Mouse (Mus musculus): ENCODE data around the gene Fam71e1. TPM values are rescaled to one million over a fixed set of nuclear protein-coding genes. Genes with fewer than 3 reads are reported as not detected.

The Fam71e1 gene
- total RNA-seq, 2 experiments from 2014 or later = 19.3 to 23.4 TPM

- Histone ChIP-seq H3K4me3 (no peak overlapping the region), H3K27ac (peak overlapping the region; percentile 96)
- DNase-seq (ENCODE audit: low spot score in 2 of 2) = no peak
- TF ChIP-seq CTCF (conservative IDR thresholded peaks at IDR 0.05) = no peak
Measured at GRCm38 (mm10) chr7:44475046-44475614, 21.3 kb upstream of the Fam71e1 start.

GRCm38 (mm10) chr7:44482836-44483435 lies 13.4 kb upstream of the Fam71e1 start:
- no peak for DNase-seq (ENCODE audit: low spot score in 2 of 2)
- no peak overlapping the region for H3K27ac ChIP-seq
- TF ChIP-seq CTCF (conservative IDR thresholded peaks at IDR 0.05) = no peak
- no peak overlapping the region for H3K4me3 ChIP-seq

DNA sequence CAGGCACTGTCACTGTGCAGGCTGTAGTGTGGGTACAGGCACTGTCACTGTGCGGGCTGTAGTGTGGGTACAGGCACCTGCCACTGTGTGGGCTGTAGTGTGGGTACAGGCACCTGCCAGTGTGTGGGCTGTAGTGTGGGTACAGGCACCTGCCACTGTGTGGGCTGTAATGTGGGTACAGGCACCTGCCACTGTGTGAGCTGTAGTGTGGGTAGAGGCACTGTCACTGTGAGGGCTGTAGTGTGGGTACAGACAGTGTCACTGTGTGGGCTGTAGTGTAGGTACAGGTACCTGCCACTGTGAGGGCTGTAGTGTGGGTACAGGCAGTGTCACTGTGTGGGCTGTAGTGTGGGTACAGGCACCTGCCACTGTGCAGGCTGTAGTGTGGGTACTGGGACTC lies 12.3 kb upstream of the Fam71e1 start:
- peak overlapping the region; percentile 82 for H3K27ac ChIP-seq
- TF ChIP-seq CTCF (conservative IDR thresholded peaks at IDR 0.05) = no peak
- no peak for DNase-seq (ENCODE audit: low spot score in 2 of 2)
- H3K4me3 ChIP-seq = no peak overlapping the region

GRCm38 (mm10) chr7:44484841-44485571 lies 11.4 kb upstream of the Fam71e1 start:
- peak; percentile 79 to 89 for DNase-seq (ENCODE audit: low spot score in 2 of 2)
- peak; percentile 99 for TF ChIP-seq CTCF (conservative IDR thresholded peaks at IDR 0.05)
- Histone ChIP-seq H3K27ac (peak overlapping the region; percentile 82), H3K4me3 (no peak overlapping the region)

GRCm38 (mm10) chr7:44485572-44486195 lies 10.7 kb upstream of the Fam71e1 start:
- no peak for TF ChIP-seq CTCF (conservative IDR thresholded peaks at IDR 0.05)
- DNase-seq (ENCODE audit: low spot score in 2 of 2) = no peak
- peak overlapping the region; percentile 82 for H3K27ac ChIP-seq
- no peak overlapping the region for H3K4me3 ChIP-seq

DNA sequence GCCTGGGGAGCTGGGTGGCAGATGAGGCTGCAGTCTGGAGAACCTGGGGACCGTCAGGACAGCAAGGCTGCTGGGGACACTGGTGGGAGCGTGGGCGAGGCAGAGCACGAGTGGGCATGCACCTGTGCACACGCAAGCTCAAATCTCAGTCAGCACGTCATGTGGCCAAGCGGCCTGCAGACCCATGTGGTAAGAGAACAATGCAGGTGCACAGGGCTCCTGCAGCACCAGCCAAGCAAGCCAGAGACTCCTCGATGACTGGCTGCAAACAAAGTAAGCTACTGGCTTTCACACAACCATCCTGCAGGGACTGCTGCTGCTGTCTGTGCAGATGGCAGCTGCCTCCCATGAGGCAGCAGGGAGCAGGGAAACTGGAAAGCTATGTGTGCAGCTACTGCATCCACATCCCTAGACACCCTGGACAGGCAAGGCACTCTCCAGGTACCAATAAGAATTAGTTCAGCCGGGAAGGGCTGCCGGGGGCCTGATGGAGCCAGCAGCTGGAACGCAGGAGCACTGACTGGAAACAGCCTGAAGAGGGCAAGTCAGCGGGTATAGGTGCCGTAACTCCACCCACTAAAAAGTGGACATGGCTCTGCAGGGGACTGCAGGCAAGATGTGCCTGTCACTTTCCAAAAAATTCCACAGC lies 9.3 kb upstream of the Fam71e1 start:
- Histone ChIP-seq H3K27ac (peak overlapping the region; percentile 82), H3K4me3 (no peak overlapping the region)
- no peak for DNase-seq (ENCODE audit: low spot score in 2 of 2)
- no peak for TF ChIP-seq CTCF (conservative IDR thresholded peaks at IDR 0.05)

GRCm38 (mm10) chr7:44487936-44488335 lies 8.4 kb upstream of the Fam71e1 start:
- H3K27ac ChIP-seq = no peak overlapping the region; the same call in 1 of the 2 replicates
- DNase-seq (ENCODE audit: low spot score in 2 of 2) = no peak
- TF ChIP-seq CTCF (conservative IDR thresholded peaks at IDR 0.05) = no peak
- H3K4me3 ChIP-seq = no peak overlapping the region

DNA sequence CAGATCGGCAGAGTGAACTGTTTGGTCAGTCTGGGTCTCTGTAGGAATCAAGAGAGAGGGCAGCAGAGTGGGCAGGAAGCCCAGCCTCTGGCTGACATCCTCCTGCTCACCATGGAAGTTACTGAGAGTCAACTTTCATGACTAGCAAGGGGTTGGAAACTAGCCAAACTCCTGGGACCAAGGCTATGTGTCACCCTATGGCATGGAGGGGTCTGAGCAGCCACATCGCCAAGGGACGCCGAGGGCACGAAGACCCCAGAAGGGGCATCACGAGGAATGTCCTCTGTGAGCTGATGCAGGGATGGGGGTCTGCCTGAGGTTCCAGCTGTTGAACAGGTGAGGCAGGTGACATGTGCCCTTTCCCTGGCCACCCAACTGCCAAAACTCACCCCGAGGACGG lies 7.8 kb upstream of the Fam71e1 start:
- no peak for DNase-seq (ENCODE audit: low spot score in 2 of 2)
- Histone ChIP-seq H3K27ac (no peak overlapping the region), H3K4me3 (no peak overlapping the region)
- TF ChIP-seq CTCF (conservative IDR thresholded peaks at IDR 0.05) = no peak

- DNase-seq (ENCODE audit: low spot score in 2 of 2) = no peak
- no peak overlapping the region for H3K27ac ChIP-seq
- no peak for TF ChIP-seq CTCF (conservative IDR thresholded peaks at IDR 0.05)
- H3K4me3 ChIP-seq = no peak overlapping the region
Measured at GRCm38 (mm10) chr7:44490281-44490680, 6.1 kb upstream of the Fam71e1 start.

GRCm38 (mm10) chr7:44491391-44491790 lies 5.0 kb upstream of the Fam71e1 start:
- H3K27ac ChIP-seq = no peak overlapping the region
- H3K4me3 ChIP-seq = no peak overlapping the region
- DNase-seq (ENCODE audit: low spot score in 2 of 2) = no peak
- no peak for TF ChIP-seq CTCF (conservative IDR thresholded peaks at IDR 0.05)

- TF ChIP-seq CTCF (conservative IDR thresholded peaks at IDR 0.05) = no peak
- no peak overlapping the region for H3K27ac ChIP-seq
- DNase-seq (ENCODE audit: low spot score in 2 of 2) = no peak
- no peak overlapping the region for H3K4me3 ChIP-seq
Measured at GRCm38 (mm10) chr7:44492166-44492826, 4.1 kb upstream of the Fam71e1 start.

GRCm38 (mm10) chr7:44494681-44495080 lies 1.7 kb upstream of the Fam71e1 start:
- Histone ChIP-seq H3K4me3 (no peak overlapping the region; the same call in 1 of the 2 replicates), H3K27ac (no peak overlapping the region)
- TF ChIP-seq CTCF (conservative IDR thresholded peaks at IDR 0.05) = no peak
- no peak for DNase-seq (ENCODE audit: low spot score in 2 of 2)
